Mouse (Mus musculus): Measurements from ENCODE around the gene Cdh15.
A peak's percentile ranks its signal among the peaks of the same experiment; 100 is the strongest.

Cdh15 gene

GRCm38 (mm10) chr8:122898018-122898417 lies 50.3 kb downstream of the Cdh15 start:
- peak; percentile 94 for TF ChIP-seq GATA4 (IDR thresholded peaks at IDR 0.05; ENCODE audit: insufficient replicate concordance, low read length)

- TF ChIP-seq GATA4 (IDR thresholded peaks at IDR 0.05; ENCODE audit: insufficient replicate concordance, low read length) = no peak
These were observed 50.7 kb downstream of the Cdh15 start for GRCm38 (mm10) chr8:122898473-122898872.

- no peak for TF ChIP-seq GATA4 (IDR thresholded peaks at IDR 0.05; ENCODE audit: insufficient replicate concordance, low read length)
These were observed 51.3 kb downstream of the Cdh15 start for GRCm38 (mm10) chr8:122899085-122899484.

- TF ChIP-seq GATA4 (IDR thresholded peaks at IDR 0.05; ENCODE audit: insufficient replicate concordance, low read length) = no peak
These were observed 53.7 kb downstream of the Cdh15 start for GRCm38 (mm10) chr8:122901476-122901875.

GRCm38 (mm10) chr8:122901892-122902515 lies 54.2 kb downstream of the Cdh15 start:
- TF ChIP-seq GATA4 (IDR thresholded peaks at IDR 0.05; ENCODE audit: insufficient replicate concordance, low read length) = no peak

GRCm38 (mm10) chr8:122902581-122902980 lies 54.8 kb downstream of the Cdh15 start:
- no peak for TF ChIP-seq GATA4 (IDR thresholded peaks at IDR 0.05; ENCODE audit: insufficient replicate concordance, low read length)

- TF ChIP-seq GATA4 (IDR thresholded peaks at IDR 0.05; ENCODE audit: insufficient replicate concordance, low read length) = no peak
These were observed 55.2 kb downstream of the Cdh15 start for GRCm38 (mm10) chr8:122903002-122903401.

GRCm38 (mm10) chr8:122904496-122904895 lies 56.7 kb downstream of the Cdh15 start:
- no peak for TF ChIP-seq GATA4 (IDR thresholded peaks at IDR 0.05; ENCODE audit: insufficient replicate concordance, low read length)

GRCm38 (mm10) chr8:122905346-122905745 lies 57.6 kb downstream of the Cdh15 start:
- no peak for TF ChIP-seq GATA4 (IDR thresholded peaks at IDR 0.05; ENCODE audit: insufficient replicate concordance, low read length)

GRCm38 (mm10) chr8:122906463-122907021 lies 58.8 kb downstream of the Cdh15 start:
- TF ChIP-seq GATA4 (IDR thresholded peaks at IDR 0.05; ENCODE audit: insufficient replicate concordance, low read length) = no peak

- no peak for TF ChIP-seq GATA4 (IDR thresholded peaks at IDR 0.05; ENCODE audit: insufficient replicate concordance, low read length)
These were observed 64.4 kb downstream of the Cdh15 start for GRCm38 (mm10) chr8:122912150-122912549.

- no peak for TF ChIP-seq GATA4 (IDR thresholded peaks at IDR 0.05; ENCODE audit: insufficient replicate concordance, low read length)
These were observed 65.1 kb downstream of the Cdh15 start for GRCm38 (mm10) chr8:122912871-122913270.

GRCm38 (mm10) chr8:122916766-122917165 lies 69.0 kb downstream of the Cdh15 start:
- no peak for TF ChIP-seq GATA4 (IDR thresholded peaks at IDR 0.05; ENCODE audit: insufficient replicate concordance, low read length)
